Mouse (Mus musculus) hindbrain, embryonic 10.5 days (tissue): ENCODE measurements around the gene Zbtb16. TPM values are rescaled to one million over a fixed set of nuclear protein-coding genes. Genes with fewer than 3 reads are reported as not detected.
A peak's percentile ranks its signal among the peaks of the same experiment; 100 is the strongest.

Experiments used
- DNase-seq: peaks from one replicate; pipeline ENCODE4 v3.0.0-alpha.2; 2017; ENCODE audit warnings: low spot score
- H3K27ac ChIP-seq: fragments of 300-500 bp; sonication (generic); 2 replicates; pipeline ENCODE4 v1.5.1; 2016; ENCODE audit warnings: mild to moderate bottlenecking, moderate library complexity
- H3K27me3 ChIP-seq: fragments of 300-500 bp; sonication (generic); 2 replicates; pipeline ENCODE4 v1.6.1; 2016; ENCODE audit warnings: mild to moderate bottlenecking; ENCODE audit not compliant: poor library complexity, insufficient read depth, severe bottlenecking
- H3K36me3 ChIP-seq: fragments of 300-500 bp; sonication (generic); 2 replicates; pipeline ENCODE4 v1.6.1; 2016; ENCODE audit warnings: mild to moderate bottlenecking, moderate library complexity
- H3K4me1 ChIP-seq: fragments of 300-500 bp; sonication (generic); replicated peaks from 2 replicates; pipeline ENCODE4 v1.6.1; 2016; ENCODE audit warnings: mild to moderate bottlenecking
- H3K4me3 ChIP-seq: fragments of 300-500 bp; sonication (generic); 2 replicates; pipeline ENCODE4 v1.5.1; 2016; ENCODE audit warnings: mild to moderate bottlenecking, moderate library complexity
- H3K9me3 ChIP-seq: fragments of 300-500 bp; sonication (generic); 2 replicates; pipeline ENCODE4 v1.6.1; 2016; ENCODE audit warnings: mild to moderate bottlenecking, moderate library complexity
- whole genome bisulfite sequencing: fragments of 180-500 bp; shearing (Covaris S2); methylation state at CpG from one replicate; pipeline ENCODE4 v1.1.7; 2016; 5-methylcytosine and 5-hydroxymethylcytosine counted together
- polyA plus RNA-seq: library from polyadenylated mRNA; unstranded; fragments of >200 nt; fragmentation: Nextera tagmentation; extraction: Ambion mirVana; gene quantifications from 2 replicates; pipeline ENCODE4 v1.2.1, GENCODE M21; 2016

The Zbtb16 gene
- polyA plus RNA-seq, 1 experiment from 2014 or later: 22.6 TPM

- DNase-seq: no peak
- peaks cover 77% of the 10 kb centered on the region for H3K4me1 ChIP-seq
These were observed 187.5 kb downstream of the Zbtb16 start for GRCm38 (mm10) chr9:48648285-48649097.

GRCm38 (mm10) chr9:48647648-48648284 lies 188.3 kb downstream of the Zbtb16 start:
- peak overlapping the region; percentile 89 for H3K27ac ChIP-seq
- peaks cover 11% of the 10 kb centered on the region for H3K9me3 ChIP-seq
- H3K4me1 ChIP-seq: peaks cover 71% of the 10 kb centered on the region
- WGBS: 18% methylated on average over 10 of the region's 10 CpGs
- no peaks in the 10 kb centered on the region for H3K36me3 ChIP-seq
- H3K4me3 ChIP-seq: no peak overlapping the region
- DNase-seq: no peak
- H3K27me3 ChIP-seq: no peaks in the 10 kb centered on the region

More at GRCm38 (mm10) chr9:48648285-48649097, 187.5 kb downstream of the Zbtb16 start:
- H3K36me3 ChIP-seq: no peaks in the 10 kb centered on the region
- peaks cover 11% of the 10 kb centered on the region for H3K9me3 ChIP-seq
- H3K27me3 ChIP-seq: no peaks in the 10 kb centered on the region
- 32% methylated on average over 12 of the region's 12 CpGs for WGBS
- peak overlapping the region; percentile 89 for H3K27ac ChIP-seq
- peak overlapping the region; percentile 42 for H3K4me3 ChIP-seq

GRCm38 (mm10) chr9:48646781-48647647 lies 189.0 kb downstream of the Zbtb16 start:
- Histone ChIP-seq H3K27me3 (no peaks in the 10 kb centered on the region), H3K36me3 (no peaks in the 10 kb centered on the region), H3K9me3 (peaks cover 11% of the 10 kb centered on the region), H3K27ac (peak overlapping the region; percentile 89), H3K4me3 (no peak overlapping the region), H3K4me1 (peaks cover 65% of the 10 kb centered on the region)
- no peak for DNase-seq
- WGBS: 36% methylated on average over 16 of the region's 16 CpGs

- H3K9me3 ChIP-seq: peaks cover 11% of the 10 kb centered on the region
- peak overlapping the region; percentile 89; the same call in 1 of the 2 replicates for H3K27ac ChIP-seq
- whole genome bisulfite sequencing: 24% methylated on average over 4 of the region's 4 CpGs
- no peaks in the 10 kb centered on the region for H3K36me3 ChIP-seq
- no peak overlapping the region for H3K4me3 ChIP-seq
- peak; percentile 79 for DNase-seq
- H3K27me3 ChIP-seq: no peaks in the 10 kb centered on the region
- H3K4me1 ChIP-seq: peaks cover 57% of the 10 kb centered on the region
These were observed 189.8 kb downstream of the Zbtb16 start for GRCm38 (mm10) chr9:48646251-48646650.

GRCm38 (mm10) chr9:48645648-48646126 lies 190.3 kb downstream of the Zbtb16 start:
- WGBS: 60% methylated on average over 4 of the region's 4 CpGs
- Histone ChIP-seq H3K27me3 (no peaks in the 10 kb centered on the region), H3K27ac (no peak overlapping the region), H3K9me3 (peaks cover 11% of the 10 kb centered on the region), H3K4me3 (no peak overlapping the region), H3K36me3 (no peaks in the 10 kb centered on the region), H3K4me1 (peaks cover 52% of the 10 kb centered on the region)
- no peak for DNase-seq

GRCm38 (mm10) chr9:48644926-48645647 lies 190.9 kb downstream of the Zbtb16 start:
- H3K9me3 ChIP-seq: peaks cover 11% of the 10 kb centered on the region
- H3K27ac ChIP-seq: no peak overlapping the region
- DNase-seq: peak; percentile 41
- no peaks in the 10 kb centered on the region for H3K36me3 ChIP-seq
- no peaks in the 10 kb centered on the region for H3K27me3 ChIP-seq
- WGBS: 52% methylated on average over 13 of the region's 13 CpGs
- H3K4me1 ChIP-seq: peaks cover 46% of the 10 kb centered on the region
- no peak overlapping the region for H3K4me3 ChIP-seq

GRCm38 (mm10) chr9:48644376-48644775 lies 191.6 kb downstream of the Zbtb16 start:
- 77% methylated on average over 3 of the region's 3 CpGs for WGBS
- no peak overlapping the region for H3K27ac ChIP-seq
- H3K4me3 ChIP-seq: no peak overlapping the region
- peaks cover 38% of the 10 kb centered on the region for H3K4me1 ChIP-seq
- no peak for DNase-seq
- H3K9me3 ChIP-seq: peaks cover 11% of the 10 kb centered on the region
- no peaks in the 10 kb centered on the region for H3K27me3 ChIP-seq
- no peaks in the 10 kb centered on the region for H3K36me3 ChIP-seq

GRCm38 (mm10) chr9:48641636-48642035 lies 194.4 kb downstream of the Zbtb16 start:
- 90% methylated on average over 8 of the region's 8 CpGs for WGBS
- H3K4me3 ChIP-seq: no peak overlapping the region
- H3K9me3 ChIP-seq: peaks cover 11% of the 10 kb centered on the region
- H3K27ac ChIP-seq: no peak overlapping the region
- H3K4me1 ChIP-seq: peaks cover 11% of the 10 kb centered on the region
- DNase-seq: no peak
- no peaks in the 10 kb centered on the region for H3K36me3 ChIP-seq
- H3K27me3 ChIP-seq: no peaks in the 10 kb centered on the region

- WGBS: 88% methylated on average over 8 of the region's 8 CpGs
- no peak for DNase-seq
These were observed 195.1 kb downstream of the Zbtb16 start for GRCm38 (mm10) chr9:48640881-48641280.

GRCm38 (mm10) chr9:48638176-48638803 lies 197.7 kb downstream of the Zbtb16 start:
- Histone ChIP-seq H3K4me3 (no peak overlapping the region), H3K9me3 (no peaks in the 10 kb centered on the region), H3K36me3 (no peaks in the 10 kb centered on the region), H3K4me1 (peaks cover 6% of the 10 kb centered on the region), H3K27ac (no peak overlapping the region), H3K27me3 (0 out of 2 replicates have a peak, but pooled peaks cover 3% of the 10 kb centered on the region)
- no peak for DNase-seq
- WGBS: 73% methylated on average over 15 of the region's 15 CpGs

More at GRCm38 (mm10) chr9:48640881-48641280, 195.1 kb downstream of the Zbtb16 start:
- Histone ChIP-seq H3K36me3 (no peaks in the 10 kb centered on the region), H3K9me3 (peaks cover 11% of the 10 kb centered on the region), H3K27me3 (0 out of 2 replicates have a peak, but pooled peaks cover 3% of the 10 kb centered on the region), H3K4me3 (no peak overlapping the region), H3K4me1 (peaks cover 4% of the 10 kb centered on the region; the same call in 1 of the 2 replicates), H3K27ac (no peak overlapping the region)

- DNase-seq: no peak
- Histone ChIP-seq H3K27ac (no peak overlapping the region), H3K9me3 (no peaks in the 10 kb centered on the region), H3K4me3 (no peak overlapping the region), H3K27me3 (0 out of 2 replicates have a peak, but pooled peaks cover 3% of the 10 kb centered on the region), H3K4me1 (peaks cover 6% of the 10 kb centered on the region), H3K36me3 (no peaks in the 10 kb centered on the region)
- WGBS: 92% methylated on average over 7 of the region's 7 CpGs
These were observed 198.9 kb downstream of the Zbtb16 start for GRCm38 (mm10) chr9:48637161-48637560.
